Mouse (Mus musculus): ENCODE data around the gene Pigv.

Pigv gene

GRCm38 (mm10) chr4:133671881-133672844 is at the start of gene Pigv:
Pigv (minus strand) TSS chr4:133672647.
- DNase-seq (ENCODE audit: low read depth, low spot score): peak; percentile 95

DNA sequence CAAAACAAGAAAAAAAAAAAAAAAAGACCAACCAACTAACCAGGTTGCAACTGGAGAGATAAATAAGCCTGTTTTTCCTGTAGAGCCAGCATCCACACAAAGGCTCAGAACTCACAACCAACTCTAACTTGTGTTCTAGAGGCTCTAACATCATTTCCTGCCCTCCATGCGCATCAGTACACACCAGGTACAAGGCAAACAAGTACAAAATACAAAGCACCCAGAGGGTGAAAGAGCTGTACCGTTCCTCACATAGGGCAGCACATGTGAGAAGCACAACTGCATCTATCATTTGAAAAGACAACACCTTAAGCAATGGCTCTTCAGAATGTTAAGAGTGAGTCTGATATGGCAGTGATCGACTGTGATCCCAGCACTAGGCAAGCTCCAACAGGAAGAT is 47.3 kb upstream of the Pigv start:
- DNase-seq (ENCODE audit: low read depth, low spot score): peak; percentile 33

GRCm38 (mm10) chr4:133712755-133713154 is 40.3 kb upstream of the Pigv start:
- peak; percentile 46 for DNase-seq (ENCODE audit: low read depth, low spot score)

DNA sequence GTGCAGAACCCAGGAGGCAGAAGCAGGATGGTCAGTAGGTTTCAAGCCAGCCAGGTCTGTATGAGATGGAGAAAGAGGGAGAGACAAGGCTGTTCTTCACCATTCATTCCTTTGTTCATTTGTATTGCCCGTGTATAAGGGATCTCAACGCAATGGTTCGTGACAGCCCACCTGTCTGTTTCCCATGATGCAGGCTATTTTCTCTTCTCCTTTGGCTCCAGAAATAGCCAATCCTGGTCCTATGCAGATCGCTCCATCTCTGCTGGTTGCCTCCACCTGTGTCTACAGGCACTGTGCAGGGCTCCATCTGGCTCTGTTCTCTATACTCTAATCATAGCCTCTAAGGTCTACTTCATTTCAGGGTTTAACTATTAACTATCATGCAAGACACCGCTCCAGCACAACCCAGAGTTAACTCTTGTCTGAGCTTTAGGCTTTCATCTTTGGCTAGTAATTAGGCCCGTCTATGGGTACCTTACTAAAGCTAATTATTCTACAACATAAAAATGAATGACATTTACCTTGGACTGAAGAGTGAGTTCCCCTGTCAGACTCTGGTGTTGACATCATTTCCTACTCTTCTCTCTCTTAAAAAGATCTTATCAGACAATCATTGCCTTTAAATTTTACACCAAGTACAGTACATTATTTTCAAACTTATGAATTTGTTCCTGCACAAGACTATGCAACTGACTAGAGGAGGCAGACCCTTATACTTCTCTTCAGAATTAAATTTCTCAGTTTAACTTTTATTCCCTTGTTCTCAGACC is 39.0 kb upstream of the Pigv start:
- DNase-seq (ENCODE audit: low read depth, low spot score): peak; percentile 51

DNA sequence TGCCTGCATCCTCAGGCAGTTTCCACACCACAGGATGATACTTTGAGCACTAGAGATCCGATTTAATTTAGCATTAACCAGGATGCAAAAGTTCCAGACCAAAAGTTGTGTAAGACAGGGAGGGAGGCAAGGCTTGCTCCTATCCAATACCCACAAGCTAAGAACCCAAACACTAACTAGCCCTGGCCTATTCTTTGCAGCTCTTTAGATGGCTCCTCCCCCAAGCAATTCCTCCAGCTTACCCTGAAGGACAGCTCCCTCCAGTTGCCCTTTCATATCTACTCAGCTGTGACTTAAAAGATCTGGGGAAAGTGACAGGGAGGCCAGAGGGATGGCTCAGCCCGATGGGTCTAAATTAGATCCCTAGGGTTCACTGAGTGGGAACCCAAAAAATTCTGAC is 36.9 kb upstream of the Pigv start:
- DNase-seq (ENCODE audit: low read depth, low spot score): no peak

DNA sequence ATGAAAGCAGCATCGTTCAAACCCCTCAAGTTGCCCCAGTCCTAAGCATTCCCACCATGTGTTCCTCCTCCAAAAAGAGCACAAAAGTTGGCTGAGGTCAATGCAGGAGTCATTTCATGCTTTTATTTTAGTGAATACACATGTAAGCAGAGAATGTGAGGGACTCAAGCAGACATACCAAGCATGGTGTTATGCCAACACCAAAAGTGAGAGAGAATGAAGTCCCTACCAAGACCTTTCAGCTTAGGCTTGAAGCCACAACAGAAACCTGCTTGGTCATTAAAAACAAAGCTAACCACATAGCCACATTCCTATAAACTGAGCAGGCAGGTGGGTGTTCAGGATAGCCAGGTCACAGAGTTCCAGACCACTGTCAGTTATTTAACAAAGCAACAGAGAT is 35.0 kb upstream of the Pigv start:
- no peak for DNase-seq (ENCODE audit: low read depth, low spot score)

GRCm38 (mm10) chr4:133706956-133707355 is 34.5 kb upstream of the Pigv start:
- DNase-seq (ENCODE audit: low read depth, low spot score): peak; percentile 88

DNA sequence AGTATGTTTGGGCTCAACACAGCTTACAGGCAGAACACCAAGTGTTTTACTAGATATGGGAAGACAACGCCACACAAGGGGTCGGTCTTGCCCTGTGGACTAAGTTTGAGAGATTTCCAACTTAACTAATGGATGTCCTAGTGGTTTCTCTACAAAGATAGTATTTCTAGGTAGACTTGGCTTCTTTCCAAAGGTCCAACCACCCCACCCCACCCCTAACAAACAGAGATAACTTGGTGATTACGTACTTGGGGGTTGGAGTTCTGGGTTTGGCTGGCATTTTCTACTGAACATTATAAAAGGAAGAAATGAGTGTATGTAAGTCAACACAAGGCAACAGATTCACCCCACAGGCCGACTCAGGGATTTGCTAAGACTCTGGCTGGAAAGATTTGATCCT is 32.6 kb upstream of the Pigv start:
- no peak for DNase-seq (ENCODE audit: low read depth, low spot score)

DNA sequence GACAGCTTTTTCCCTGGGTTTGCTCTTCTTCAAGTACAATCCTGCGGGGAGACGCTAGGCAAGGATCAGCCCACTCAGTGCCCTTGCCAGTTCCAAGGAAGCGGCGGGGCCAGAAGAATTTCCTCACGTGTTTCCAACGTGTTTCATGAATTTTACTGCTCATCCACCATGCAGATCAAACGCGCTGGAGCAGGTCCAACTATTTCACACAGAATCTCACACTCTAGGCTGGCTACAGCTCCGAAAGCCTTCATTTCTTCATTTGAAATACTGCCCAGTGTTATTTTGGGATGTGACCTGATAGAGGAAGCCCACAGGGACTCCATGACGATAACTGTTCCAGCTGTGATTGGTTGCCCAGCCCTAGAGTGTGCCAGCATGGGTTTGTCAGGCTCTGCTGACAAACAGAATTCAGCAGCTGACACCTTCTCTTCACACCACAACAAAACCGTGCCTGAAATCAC is 28.5 kb upstream of the Pigv start:
- DNase-seq (ENCODE audit: low read depth, low spot score): no peak

- no peak for DNase-seq (ENCODE audit: low read depth, low spot score)
These were observed 22.9 kb upstream of the Pigv start for GRCm38 (mm10) chr4:133695363-133695762.

DNA sequence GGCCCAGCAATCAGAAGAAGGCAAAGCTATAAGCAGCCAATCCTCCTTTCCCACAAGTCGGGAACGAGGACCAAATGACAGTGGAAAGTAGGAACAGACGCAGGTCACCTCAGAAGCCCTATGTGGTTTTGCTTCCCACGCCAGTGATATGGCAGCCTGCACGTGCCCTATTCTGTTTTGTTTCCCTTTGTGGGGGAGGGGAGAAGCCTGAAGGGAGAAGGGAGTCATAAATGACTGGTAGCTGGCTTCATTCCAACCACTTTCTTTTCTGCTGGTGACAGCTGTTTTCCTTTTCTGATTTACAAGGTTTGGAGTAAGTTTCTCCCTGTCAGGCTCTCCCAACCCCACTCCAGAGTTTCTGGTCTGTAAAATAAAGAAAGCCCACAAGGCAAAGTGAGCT is 17.8 kb upstream of the Pigv start:
- peak; percentile 31 for DNase-seq (ENCODE audit: low read depth, low spot score)

- peak; percentile 60 for DNase-seq (ENCODE audit: low read depth, low spot score)
These were observed 16.1 kb upstream of the Pigv start for GRCm38 (mm10) chr4:133688417-133689067.

- DNase-seq (ENCODE audit: low read depth, low spot score): no peak
These were observed 14.7 kb upstream of the Pigv start for GRCm38 (mm10) chr4:133687126-133687525.

DNA sequence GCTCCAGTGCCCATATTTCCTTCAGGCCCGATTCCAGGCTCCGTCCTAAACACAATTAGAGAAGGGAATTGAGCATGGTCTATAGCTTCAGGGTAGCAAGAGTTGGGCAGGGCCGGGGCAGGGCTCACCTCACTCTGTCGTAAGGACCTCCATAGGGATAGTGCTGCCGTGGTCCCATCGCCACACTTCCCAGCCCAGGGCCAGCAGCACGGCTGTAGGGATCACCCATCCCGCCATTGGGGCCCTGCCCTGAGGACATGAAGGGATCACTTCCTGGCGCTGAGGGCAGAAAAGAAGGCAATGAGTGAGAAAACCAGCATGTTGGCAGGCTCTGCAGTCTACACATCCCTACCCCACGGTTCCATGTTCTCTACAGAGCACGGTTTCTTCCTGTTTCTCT is 14.1 kb upstream of the Pigv start:
- no peak for DNase-seq (ENCODE audit: low read depth, low spot score)

DNA sequence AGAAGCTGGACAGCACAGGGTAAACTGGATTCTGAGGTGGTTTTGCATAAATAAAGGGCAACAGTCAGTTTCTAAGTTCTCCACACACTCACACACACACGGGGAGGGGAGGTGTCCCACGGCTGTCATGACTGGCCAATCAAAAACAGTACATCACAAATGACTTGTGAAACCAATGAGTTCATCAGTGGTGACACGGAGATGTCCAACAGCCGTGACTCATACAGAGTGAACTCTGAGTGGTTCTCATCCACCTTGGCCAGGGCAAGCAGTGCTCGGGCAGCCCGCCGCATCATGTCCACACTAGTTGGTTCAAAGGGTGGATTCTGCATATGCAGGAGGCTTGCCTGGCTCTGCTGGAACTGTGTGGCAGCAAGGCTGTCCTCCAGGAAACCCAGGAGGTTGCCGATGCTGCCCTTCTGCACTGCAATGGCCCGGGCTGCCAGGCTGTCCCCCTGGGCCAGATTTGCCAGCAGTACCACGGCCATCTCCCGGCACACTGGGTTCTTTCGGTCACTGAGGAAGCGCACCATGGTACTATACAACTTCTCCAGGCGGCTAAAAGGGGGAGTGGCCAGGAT is 7.8 kb upstream of the Pigv start:
- no peak for DNase-seq (ENCODE audit: low read depth, low spot score)

GRCm38 (mm10) chr4:133679629-133680028 is 7.2 kb upstream of the Pigv start:
- no peak for DNase-seq (ENCODE audit: low read depth, low spot score)

- peak; percentile 68 for DNase-seq (ENCODE audit: low read depth, low spot score)
These were observed 4.8 kb upstream of the Pigv start for GRCm38 (mm10) chr4:133677266-133677665.

DNA sequence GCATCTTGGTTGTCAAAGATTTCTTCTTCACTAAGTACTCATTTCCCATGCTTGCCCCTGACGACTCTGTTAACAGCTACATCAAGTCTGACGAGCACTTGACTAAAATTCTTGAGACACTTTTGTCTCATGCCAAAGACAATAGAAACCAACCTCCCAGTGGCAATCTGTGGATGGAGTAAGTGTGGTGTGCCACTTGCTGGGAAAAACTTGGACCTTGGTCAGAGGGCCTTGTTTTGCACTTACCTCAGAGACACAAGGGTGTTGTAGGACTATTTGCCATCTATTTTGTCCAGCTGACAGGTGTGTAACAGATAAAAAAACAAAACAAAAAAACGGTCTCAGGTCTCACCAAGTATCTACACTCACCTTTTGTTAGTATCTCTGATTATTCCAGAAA is 3.7 kb upstream of the Pigv start:
- DNase-seq (ENCODE audit: low read depth, low spot score): no peak

- no peak for DNase-seq (ENCODE audit: low read depth, low spot score)
These were observed 3.2 kb upstream of the Pigv start for GRCm38 (mm10) chr4:133675594-133676016.

DNA sequence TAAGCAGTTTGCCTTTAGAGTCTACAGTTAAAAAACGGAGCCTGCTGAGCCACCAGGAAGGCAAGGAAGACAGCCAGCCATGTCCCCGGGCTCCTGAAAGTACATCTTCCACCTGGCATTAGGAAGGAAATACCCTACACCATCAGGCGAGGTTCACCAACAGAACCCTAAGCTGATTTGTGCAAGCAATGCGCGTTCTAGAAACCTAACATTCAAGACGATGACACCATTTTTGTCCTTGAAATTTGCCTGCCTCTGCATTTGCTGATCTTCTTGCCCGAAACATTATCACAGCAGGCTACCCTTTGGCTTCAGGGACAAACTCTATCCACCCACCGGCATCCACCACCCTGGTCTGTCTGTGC is 1.9 kb upstream of the Pigv start:
- peak; percentile 23 for DNase-seq (ENCODE audit: low read depth, low spot score)

DNA sequence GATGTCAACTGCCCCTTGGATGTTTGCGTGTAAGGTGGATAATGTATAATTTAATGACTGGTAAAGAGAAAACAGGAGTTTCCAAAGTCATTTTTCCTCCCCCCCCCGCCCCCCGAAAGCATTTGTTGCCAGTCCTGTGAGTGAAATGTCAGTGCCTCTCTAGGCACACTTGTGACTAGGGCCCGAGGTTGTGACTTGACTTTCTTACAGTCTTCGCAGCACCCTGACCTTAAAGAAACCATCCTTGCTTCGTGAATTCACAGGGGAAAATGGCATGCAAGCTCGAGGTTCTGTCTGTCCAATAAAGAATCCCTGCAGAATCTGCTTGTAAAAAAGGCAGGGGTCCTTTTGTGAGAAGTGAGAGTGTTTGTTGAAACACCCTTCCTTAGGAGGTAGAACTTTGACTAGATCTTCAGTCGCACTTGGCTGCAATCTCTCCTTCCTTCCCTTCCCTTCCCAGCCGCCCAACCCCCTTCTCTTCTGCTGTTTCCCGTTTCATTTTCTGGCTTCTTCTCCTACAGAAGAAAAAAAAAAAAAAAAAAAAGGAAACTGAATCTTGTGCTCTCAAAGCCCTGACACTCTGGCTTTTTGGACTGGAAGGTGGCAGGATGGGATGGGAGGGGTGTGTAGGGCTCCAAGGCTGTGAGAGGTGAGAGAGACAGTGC is 1.4 kb upstream of the Pigv start:
- DNase-seq (ENCODE audit: low read depth, low spot score): peak; percentile 39

All from CD4-positive, CD25-positive, alpha-beta regulatory T cell, adult 2 months (primary cell).